Mouse (Mus musculus) left cerebral cortex, adult 2 months (tissue): ENCODE results near the gene Cdc123. TPM values are rescaled to one million over a fixed set of nuclear protein-coding genes. Genes with fewer than 3 reads are reported as not detected.

Source experiments
- DNase-seq, 2 experiments: peaks; one replicate each; pipeline ENCODE4 v3.0.0; 2021 to 2022; ENCODE audit warnings: low spot score in 2 of 2, mixed read lengths in 1 of 2; ENCODE audit errors: extremely low spot score in 1 of 2
- H3K27ac ChIP-seq: fragments of 200-600 bp; 2 replicates; pipeline ENCODE4 v1.8.1; 2022
- H3K4me3 ChIP-seq: fragments of 200-600 bp; 2 replicates; pipeline ENCODE4 v1.8.1; 2022
- CTCF ChIP-seq: fragments of 200-600 bp; IDR thresholded peaks from 2 replicates; pipeline ENCODE4 v1.8.1; 2022; ENCODE audit warnings: antibody characterized with exemption, mild to moderate bottlenecking, moderate library complexity
- intact Hi-C: fragments of 180-260 bp; cut with DNase I; formaldehyde crosslinking; loops from one replicate; pipeline ENCODE4 v1.15.1; 2025
- long read RNA-seq, 2 experiments: library from polyadenylated mRNA; stranded (forward); transcript quantifications; one replicate each; pipeline ENCODE4 v2.0.0; 2021; ENCODE audit warnings: borderline mapping rate in 2 of 2
- total RNA-seq, 2 experiments: library from RNA; stranded (reverse); gene quantifications; 2 replicates each; pipeline ENCODE4 v1.2.3; 2021

The Cdc123 gene
- 100 to 1,000 TPM; 148 to 155 TPM for total RNA-seq
- long read RNA-seq, experiment 1, transcript Cdc123-201 (13 exons, 1,827 nt): major isoform, 41 of 47 reads
- long read RNA-seq, experiment 1, partial matches to known transcripts: 1 of 47 reads
- long read RNA-seq, experiment 1, other reads (novel, unspliced or antisense): 5 of 47 reads
- long read RNA-seq, experiment 2, transcript Cdc123-201 (13 exons, 1,827 nt): major isoform, 24 of 34 reads
- long read RNA-seq, experiment 2, partial matches to known transcripts: 2 of 34 reads
- long read RNA-seq, experiment 2, other reads (novel, unspliced or antisense): 8 of 34 reads

DNA sequence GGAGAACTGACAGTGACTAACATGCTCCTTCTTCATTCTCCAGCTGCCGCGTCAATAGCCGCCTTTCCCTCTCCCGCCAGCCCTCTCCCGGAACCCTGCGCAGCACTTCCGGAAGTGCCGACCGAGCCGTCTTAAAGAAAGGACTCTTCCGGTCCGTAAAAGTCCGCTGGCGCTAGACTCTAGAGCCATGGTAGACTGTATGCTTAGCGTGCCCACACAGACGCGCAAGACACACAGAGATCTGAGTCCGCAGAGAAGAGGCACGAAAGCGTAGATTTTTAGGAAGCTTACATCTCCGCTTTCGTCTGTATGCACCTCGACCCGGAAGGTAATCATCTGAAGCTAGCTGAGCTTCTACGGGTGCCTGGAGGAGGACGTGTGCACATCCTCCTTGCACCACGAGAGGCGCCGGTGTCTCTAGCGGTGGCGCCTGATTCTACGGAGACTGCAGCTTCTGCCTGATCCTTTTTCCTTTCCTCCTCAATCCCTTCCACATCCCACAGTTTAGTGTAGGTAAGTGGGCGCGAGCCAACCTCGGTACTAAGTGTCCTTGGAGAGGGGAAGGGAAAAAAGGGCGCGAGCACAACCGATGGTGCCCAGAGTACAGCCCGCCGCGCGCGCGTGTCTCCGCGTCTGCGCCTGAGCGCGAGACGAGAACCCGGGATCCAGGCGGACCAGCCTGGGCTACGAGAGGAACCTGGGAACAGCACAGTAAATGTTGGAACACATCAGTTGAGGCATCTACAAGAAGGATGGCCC lies at the start of gene Cdc123, which contains the start of gene Nudt5:
Gene Cdc123 (minus strand): TSS at position 292 of the 759 bp plus-strand sequence.
Gene Nudt5 (plus strand): TSS at position 147 of the 759 bp plus-strand sequence.
- intact Hi-C loops: no loop called here
- Histone ChIP-seq H3K27ac (peak within 1 kb of the TSS; percentile 94), H3K4me3 (peak within 1 kb of the TSS; percentile 93)
- peak; percentile 88 for TF ChIP-seq CTCF
- peak; percentile 82 to 90 for DNase-seq

DNA sequence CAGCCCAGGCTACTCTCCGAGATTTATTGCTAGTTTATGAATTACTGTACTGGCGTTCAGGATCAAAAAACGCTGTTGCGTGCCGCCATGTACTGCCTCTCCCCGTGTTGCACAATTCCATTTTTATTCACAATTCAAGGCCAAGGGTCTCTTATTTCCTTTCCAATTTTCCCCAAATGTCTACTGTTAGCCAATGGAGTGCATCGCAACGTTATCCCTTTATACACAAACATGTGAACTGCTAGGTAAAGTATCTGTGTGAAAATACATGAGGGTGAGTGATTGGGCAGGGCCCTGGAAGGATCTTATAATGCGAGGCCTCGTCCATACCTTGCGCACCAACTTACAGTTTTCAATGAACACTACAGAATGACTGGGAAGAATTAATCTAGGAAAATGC lies 49.3 kb upstream of the Cdc123 start:
- no peak for TF ChIP-seq CTCF
- Histone ChIP-seq H3K27ac (peak overlapping the region; percentile 96), H3K4me3 (peak overlapping the region; percentile 75)
- intact Hi-C loops: loop anchor here (2.0 kb wide), 1 partner anchor 57 kb away; the partner anchor contains the start of gene Upf2
- DNase-seq: no peak

DNA sequence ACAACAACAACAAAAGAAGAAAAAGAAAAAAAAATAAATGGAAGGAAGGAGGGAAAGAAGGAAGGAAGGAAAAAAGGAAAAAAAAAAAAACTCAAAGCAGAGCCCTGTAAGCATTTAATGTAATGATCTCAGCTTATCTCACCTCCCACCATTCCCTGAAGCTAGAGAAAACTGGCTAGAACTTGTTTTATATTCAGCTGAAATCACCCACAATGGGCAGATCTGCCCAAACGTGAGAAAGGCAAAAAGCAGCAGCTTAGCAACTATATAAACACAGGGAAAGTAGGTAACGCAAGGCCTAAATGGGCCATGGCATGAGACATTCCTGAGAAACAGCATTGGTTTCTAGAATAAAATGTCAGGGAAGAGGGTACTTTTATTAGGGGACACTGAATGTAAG lies 44.4 kb upstream of the Cdc123 start:
- DNase-seq: no peak
- Histone ChIP-seq H3K27ac (no peak overlapping the region), H3K4me3 (no peak overlapping the region)
- no peak for TF ChIP-seq CTCF
- intact Hi-C loops: no loop called here

DNA sequence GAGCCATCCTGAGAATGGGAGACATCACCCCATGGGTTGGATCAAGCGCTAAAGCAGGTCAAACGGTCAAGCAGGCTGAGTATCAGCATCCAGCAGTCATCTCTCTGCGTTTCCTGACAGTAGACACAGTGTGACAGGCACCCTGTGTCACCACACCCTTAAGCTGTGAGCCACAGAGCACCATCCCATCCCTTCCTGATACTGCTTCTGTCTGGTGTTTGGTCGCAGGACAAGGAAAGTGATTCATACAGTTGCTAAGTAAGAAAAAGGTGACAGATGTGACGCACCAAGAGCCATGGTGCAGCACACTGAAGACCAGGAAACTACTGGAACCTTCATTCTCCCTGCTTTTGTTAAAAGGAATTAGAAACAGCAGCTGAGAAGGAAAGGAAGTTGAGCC lies 43.9 kb upstream of the Cdc123 start:
- no peak overlapping the region for H3K27ac ChIP-seq
- no peak for TF ChIP-seq CTCF
- DNase-seq: no peak
- intact Hi-C loops: no loop called here
- H3K4me3 ChIP-seq: no peak overlapping the region

- intact Hi-C loops: no loop called here
- TF ChIP-seq CTCF: no peak
- no peak overlapping the region for H3K27ac ChIP-seq
- no peak for DNase-seq
- no peak overlapping the region for H3K4me3 ChIP-seq
Observed at GRCm38 (mm10) chr2:5877446-5877845, 32.5 kb upstream of the Cdc123 start.

DNA sequence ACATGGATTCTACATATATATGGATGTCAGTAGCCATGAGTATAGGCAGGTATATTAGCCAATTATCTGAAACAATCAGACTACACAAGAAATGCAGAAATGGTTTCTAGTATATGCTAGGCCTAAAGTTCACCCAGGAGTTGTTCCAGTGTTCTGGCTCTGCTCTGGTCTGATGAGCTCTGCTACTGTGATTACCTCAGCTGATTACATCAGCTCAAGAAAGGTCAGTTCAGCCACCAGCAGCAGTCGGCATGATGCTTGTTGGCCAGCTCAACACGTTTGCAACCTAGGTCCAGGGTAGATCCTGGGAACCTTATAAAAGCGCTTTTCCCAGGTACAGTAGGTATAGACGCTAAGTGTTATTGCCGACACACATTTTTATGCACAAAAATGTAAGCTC lies 24.8 kb upstream of the Cdc123 start:
- no peak for DNase-seq
- Histone ChIP-seq H3K4me3 (no peak overlapping the region), H3K27ac (no peak overlapping the region)
- intact Hi-C loops: no loop called here
- TF ChIP-seq CTCF: no peak

- intact Hi-C loops: no loop called here
- H3K27ac ChIP-seq: no peak overlapping the region
- H3K4me3 ChIP-seq: no peak overlapping the region
- no peak for DNase-seq
- TF ChIP-seq CTCF: no peak
Observed at GRCm38 (mm10) chr2:5867681-5868080, 22.7 kb upstream of the Cdc123 start.

DNA sequence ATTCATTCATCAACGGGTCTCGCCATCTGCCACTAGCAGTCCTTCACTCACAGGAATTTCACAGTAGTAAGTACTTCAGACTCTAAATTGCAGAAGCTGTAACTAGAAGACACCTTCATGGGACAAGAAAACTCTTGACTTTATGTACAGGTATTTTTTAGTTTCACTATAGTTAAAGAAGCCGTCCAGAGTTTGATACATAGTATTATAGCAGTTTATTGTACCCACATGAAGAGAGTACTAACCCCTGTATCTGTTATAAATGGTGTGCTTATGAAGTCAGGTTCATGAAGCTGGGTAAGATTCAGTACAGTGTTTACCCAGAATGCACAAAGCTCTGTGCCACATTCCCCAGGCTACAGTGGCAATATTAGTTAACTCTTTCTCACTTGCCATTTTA lies 17.9 kb upstream of the Cdc123 start, which contains the start of gene Gm13199:
Gene Gm13199 (minus strand): TSS at position 101 of the 400 bp plus-strand sequence.
- Histone ChIP-seq H3K4me3 (no peak within 1 kb of the TSS), H3K27ac (no peak within 1 kb of the TSS)
- DNase-seq: no peak
- no peak for TF ChIP-seq CTCF
- intact Hi-C loops: no loop called here

- no peak for TF ChIP-seq CTCF
- Histone ChIP-seq H3K27ac (no peak overlapping the region), H3K4me3 (no peak overlapping the region)
- intact Hi-C loops: no loop called here
- DNase-seq: no peak
Observed at GRCm38 (mm10) chr2:5851866-5852265, 6.9 kb upstream of the Cdc123 start.

DNA sequence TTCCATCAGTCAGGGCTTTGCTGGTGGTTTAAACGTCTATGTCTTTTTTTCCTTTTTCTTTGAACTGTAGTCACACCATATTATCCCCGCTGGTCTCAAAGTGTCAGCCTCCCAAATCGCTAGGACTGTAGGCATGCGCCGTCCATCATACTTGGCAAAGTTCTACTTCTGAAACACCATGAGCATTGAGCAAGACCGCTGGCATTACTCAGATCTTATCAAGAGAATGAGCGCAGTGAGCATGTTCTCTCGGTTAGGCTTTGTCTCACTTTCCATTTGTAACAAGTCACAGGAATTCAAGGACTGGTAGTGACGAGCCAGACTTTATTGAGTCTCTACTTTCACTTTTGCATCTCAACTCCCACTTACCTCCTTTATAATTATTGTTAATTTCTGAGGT lies 6.2 kb upstream of the Cdc123 start:
- Histone ChIP-seq H3K27ac (no peak overlapping the region), H3K4me3 (no peak overlapping the region)
- DNase-seq: no peak
- TF ChIP-seq CTCF: no peak
- intact Hi-C loops: no loop called here

GRCm38 (mm10) chr2:5845826-5846225 lies 862 bp upstream of the Cdc123 start:
- no peak for TF ChIP-seq CTCF
- DNase-seq: no peak
- Histone ChIP-seq H3K4me3 (peak overlapping the region; percentile 93), H3K27ac (no peak overlapping the region; the same call in none of the 2 replicates)
- intact Hi-C loops: no loop called here

DNA sequence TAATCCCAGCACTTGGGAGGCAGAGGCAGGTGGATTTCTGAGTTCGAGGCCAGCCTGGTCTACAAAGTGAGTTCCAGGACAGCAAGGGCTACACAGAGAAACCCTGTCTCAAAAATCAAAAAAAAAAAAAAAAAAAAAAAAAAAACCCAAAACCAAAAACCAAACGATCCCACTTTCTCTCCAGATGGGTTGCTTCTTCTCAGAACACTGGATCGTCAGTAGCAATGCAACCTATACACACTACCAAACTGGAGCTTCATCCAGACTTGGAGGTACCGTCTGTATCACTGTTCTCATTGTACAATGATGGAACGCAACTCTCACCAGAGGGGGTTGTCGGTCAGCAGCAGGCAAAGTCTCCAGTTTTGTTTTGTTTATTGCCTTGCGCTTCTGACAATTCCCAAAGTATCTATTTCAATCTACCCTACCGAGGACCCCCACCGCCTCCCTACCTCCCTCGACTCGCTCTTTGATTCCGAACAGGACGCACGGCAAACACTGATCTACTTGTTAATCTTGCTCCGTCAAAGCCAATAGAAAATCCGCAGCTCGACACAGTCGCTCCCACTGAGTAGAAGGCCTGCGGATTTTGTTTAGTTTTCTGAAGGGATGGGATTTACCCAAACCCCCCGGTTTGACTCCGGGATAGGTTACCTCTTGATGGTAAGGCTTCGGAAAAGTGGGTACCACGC lies 637 bp downstream of the Cdc123 start:
- intact Hi-C loops: no loop called here
- H3K4me3 ChIP-seq: peak overlapping the region; percentile 93
- no peak for DNase-seq
- H3K27ac ChIP-seq: peak overlapping the region; percentile 94
- TF ChIP-seq CTCF: no peak
